Mouse (Mus musculus) CD4-positive, CD25-positive, alpha-beta regulatory T cell, adult 4 months (primary cell): ENCODE results near the gene Mamdc4. TPM values are rescaled to one million over a fixed set of nuclear protein-coding genes. Genes with fewer than 3 reads are reported as not detected.

Experiments used
- polyA plus RNA-seq, 2 experiments: library from polyadenylated mRNA; unstranded; fragments of 100-300 nt; shearing (Covaris generic); gene quantifications; one replicate each; pipeline ENCODE4 v1.2.1; 2017

Gene Mamdc4
- polyA plus RNA-seq, 2 experiments from 2014 or later, result 1.6 to 4.7 TPM

Other genes starting within 250 kb of the Mamdc4 start
- gene Man1b1, start 242.5 kb downstream of the Mamdc4 start, polyA plus RNA-seq, result 10 to 100 TPM; 21.7 to 32.4 TPM
- 10 to 100 TPM; 15.5 to 24.6 TPM for gene Dpp7, start 218.5 kb downstream of the Mamdc4 start, polyA plus RNA-seq
- gene Uap1l1, start 209.2 kb downstream of the Mamdc4 start, polyA plus RNA-seq, result 10 to 100 TPM; 18.0 to 18.8 TPM
- gene Sapcd2, start 202.5 kb downstream of the Mamdc4 start, polyA plus RNA-seq, result 1 to 10 TPM in 1 of 2 experiments, under 1 TPM in 1; 0.58 to 1.2 TPM
- gene Entpd2, start 179.0 kb downstream of the Mamdc4 start, polyA plus RNA-seq, result not detected
- 1 to 10 TPM; 1.4 to 2.3 TPM for gene Npdc1, start 175.5 kb downstream of the Mamdc4 start, polyA plus RNA-seq
- 10 to 100 TPM in 1 of 2 experiments, 1 to 10 TPM in 1; 4.0 to 11.7 TPM for gene Fut7, start 151.6 kb downstream of the Mamdc4 start, polyA plus RNA-seq
- gene Abca2, start 146.1 kb downstream of the Mamdc4 start, polyA plus RNA-seq, result 10 to 100 TPM; 31.9 to 45.3 TPM
- 1 to 10 TPM; 1.2 to 2.2 TPM for gene Clic3, start 118.0 kb downstream of the Mamdc4 start, polyA plus RNA-seq
- gene Paxx, start 113.8 kb downstream of the Mamdc4 start, polyA plus RNA-seq, result 100 to 1,000 TPM in 1 of 2 experiments, 10 to 100 TPM in 1; 74.7 to 102 TPM
- not detected for gene Ptgds, start 104.8 kb downstream of the Mamdc4 start, polyA plus RNA-seq
- gene Lcn12, start 80.9 kb downstream of the Mamdc4 start, polyA plus RNA-seq, result not detected
- 100 to 1,000 TPM in 1 of 2 experiments, 10 to 100 TPM in 1; 60.7 to 143 TPM for gene Fbxw5, start 74.1 kb downstream of the Mamdc4 start, polyA plus RNA-seq
- 1 to 10 TPM; 4.5 to 4.6 TPM for gene C8g, start 73.1 kb downstream of the Mamdc4 start, polyA plus RNA-seq
- 100 to 1,000 TPM in 1 of 2 experiments, 10 to 100 TPM in 1; 83.7 to 125 TPM for gene Traf2, start 27.9 kb downstream of the Mamdc4 start, polyA plus RNA-seq
- gene Edf1, start 17.0 kb downstream of the Mamdc4 start, polyA plus RNA-seq, result 100 to 1,000 TPM; 257 to 281 TPM
- gene Phpt1, start 379 bp upstream of the Mamdc4 start, polyA plus RNA-seq, result 10 to 100 TPM; 53.9 to 66.8 TPM
- gene Ajm1, start 6.9 kb upstream of the Mamdc4 start, polyA plus RNA-seq, result not detected
- 10 to 100 TPM; 17.0 to 20.1 TPM for gene Rabl6, start 33.7 kb upstream of the Mamdc4 start, polyA plus RNA-seq
- not detected for gene Ccdc183, start 42.8 kb upstream of the Mamdc4 start, polyA plus RNA-seq
- under 1 TPM in 1 of 2 experiments, not detected in 1; 0.94 TPM for gene Tmem141, start 47.2 kb upstream of the Mamdc4 start, polyA plus RNA-seq
- 1 to 10 TPM; 1.8 to 3.5 TPM for gene Fcna, start 53.2 kb upstream of the Mamdc4 start, polyA plus RNA-seq
- gene Lcn8, start 78.3 kb upstream of the Mamdc4 start, polyA plus RNA-seq, result not detected
- not detected for gene Lcn5, start 83.1 kb upstream of the Mamdc4 start, polyA plus RNA-seq
- not detected for gene Lcn6, start 101.9 kb upstream of the Mamdc4 start, polyA plus RNA-seq
- 1 to 10 TPM in 1 of 2 experiments, under 1 TPM in 1; 0.69 to 3.0 TPM for gene Lcn10, start 107.9 kb upstream of the Mamdc4 start, polyA plus RNA-seq
- gene Obp2a, start 125.2 kb upstream of the Mamdc4 start, polyA plus RNA-seq, result not detected
- 100 to 1,000 TPM; 100 to 127 TPM for gene Bmyc, start 131.9 kb upstream of the Mamdc4 start, polyA plus RNA-seq
- gene Obp2b, start 162.2 kb upstream of the Mamdc4 start, polyA plus RNA-seq, result not detected
- gene Lcn3, start 190.7 kb upstream of the Mamdc4 start, polyA plus RNA-seq, result not detected
- gene Lcn11, start 202.2 kb upstream of the Mamdc4 start, polyA plus RNA-seq, result not detected
- not detected for gene Gm13539, start 207.4 kb upstream of the Mamdc4 start, polyA plus RNA-seq
- gene Glt6d1, start 241.0 kb upstream of the Mamdc4 start, polyA plus RNA-seq, result not detected
- not detected for gene Lcn9, start 248.3 kb upstream of the Mamdc4 start, polyA plus RNA-seq